Mouse (Mus musculus): ENCODE measurements around the gene Utp15. TPM values are rescaled to one million over a fixed set of nuclear protein-coding genes. Genes with fewer than 3 reads are reported as not detected.

Gene Utp15
- polyA plus RNA-seq, 1 experiment = 0.23 TPM

DNA sequence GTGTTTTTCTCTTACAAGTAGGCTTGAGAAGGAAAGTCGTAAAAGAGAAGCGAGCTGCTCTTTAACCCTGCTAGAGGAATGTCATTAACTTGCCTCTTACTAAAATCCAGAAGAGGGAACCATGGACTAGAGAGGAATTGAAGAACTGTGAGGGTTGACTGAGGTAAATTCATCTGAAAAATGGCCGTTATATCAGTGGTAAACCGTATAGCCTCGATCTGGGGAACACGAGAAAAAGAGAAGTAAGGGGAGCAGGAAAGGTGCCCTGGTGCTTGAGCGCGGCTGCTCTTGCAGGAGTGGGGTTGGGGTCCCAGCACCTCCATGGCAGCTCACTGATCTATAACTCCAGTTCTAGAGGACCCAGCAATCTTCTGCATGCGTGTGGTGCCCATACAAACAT lies 11.2 kb upstream of the Utp15 start:
- Histone ChIP-seq H3K4me1 (ENCODE audit: control insufficient read depth) (peaks cover 12% of the 10 kb centered on the region), H3K36me3 (ENCODE audit: control insufficient read depth) (peaks cover 53% of the 10 kb centered on the region)
- no peak for TF ChIP-seq GATA1 (IDR thresholded peaks at IDR 0.05; ENCODE audit: low read length)
- TF ChIP-seq TAL1 (IDR thresholded peaks at IDR 0.05; ENCODE audit: low read length) = no peak

GRCm38 (mm10) chr13:98264111-98264510 lies 1.3 kb upstream of the Utp15 start:
- Histone ChIP-seq H3K27me3 (ENCODE audit: control insufficient read depth) (no peaks in the 10 kb centered on the region), H3K9me3 (ENCODE audit: control insufficient read depth, low read length) (no peaks in the 10 kb centered on the region), H3K4me3 (replicated peaks) (peak overlapping the region; percentile 98), H3K4me1 (ENCODE audit: control insufficient read depth) (peaks cover 33% of the 10 kb centered on the region), H3K36me3 (ENCODE audit: control insufficient read depth) (peaks cover 32% of the 10 kb centered on the region)
- TF ChIP-seq TAL1 (IDR thresholded peaks at IDR 0.05; ENCODE audit: low read length) (no peak), GATA1 (IDR thresholded peaks at IDR 0.05; ENCODE audit: low read length) (no peak)

More for the DNA sequence above, 11.2 kb upstream of the Utp15 start:
- Histone ChIP-seq H3K4me3 (replicated peaks) (no peak overlapping the region), H3K9me3 (ENCODE audit: control insufficient read depth, low read length) (no peaks in the 10 kb centered on the region), H3K27me3 (ENCODE audit: control insufficient read depth) (no peaks in the 10 kb centered on the region)

GRCm38 (mm10) chr13:98263458-98263987 lies 682 bp upstream of the Utp15 start:
- H3K4me3 ChIP-seq (replicated peaks) = peak overlapping the region; percentile 98
- TF ChIP-seq GATA1 (IDR thresholded peaks at IDR 0.05; ENCODE audit: low read length) (peak; percentile 52; the same call in 1 of the 2 replicates), TAL1 (IDR thresholded peaks at IDR 0.05; ENCODE audit: low read length) (no peak)
- H3K36me3 ChIP-seq (ENCODE audit: control insufficient read depth) = peaks cover 34% of the 10 kb centered on the region
- no peaks in the 10 kb centered on the region for H3K9me3 ChIP-seq (ENCODE audit: control insufficient read depth, low read length)
- H3K27me3 ChIP-seq (ENCODE audit: control insufficient read depth) = no peaks in the 10 kb centered on the region
- H3K4me1 ChIP-seq (ENCODE audit: control insufficient read depth) = peaks cover 33% of the 10 kb centered on the region

DNA sequence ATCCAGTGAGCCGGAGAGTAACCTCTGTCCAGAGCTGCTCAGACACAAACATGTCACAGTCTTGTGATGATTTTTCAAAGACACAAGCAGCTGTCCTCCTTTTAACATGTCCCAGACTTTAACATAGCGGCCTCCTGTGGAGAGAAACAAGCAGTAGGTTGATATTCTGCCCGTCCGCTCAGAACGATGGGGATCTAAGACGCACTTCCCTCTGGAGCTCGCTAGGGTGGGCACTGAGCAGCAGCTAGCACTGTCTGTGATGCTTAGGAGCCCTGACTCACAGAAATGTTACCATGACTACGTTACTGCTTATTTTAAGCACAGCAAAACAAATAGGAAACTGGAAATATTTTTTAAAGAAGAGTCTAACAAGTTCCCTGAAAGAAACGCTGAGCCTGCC lies 7.9 kb downstream of the Utp15 start:
- Histone ChIP-seq H3K4me1 (ENCODE audit: control insufficient read depth) (no peaks in the 10 kb centered on the region), H3K36me3 (ENCODE audit: control insufficient read depth) (peaks cover 87% of the 10 kb centered on the region)

GRCm38 (mm10) chr13:98249594-98249993 lies 13.2 kb downstream of the Utp15 start:
- no peaks in the 10 kb centered on the region for H3K9me3 ChIP-seq (ENCODE audit: control insufficient read depth, low read length)
- TF ChIP-seq GATA1 (IDR thresholded peaks at IDR 0.05; ENCODE audit: low read length) = no peak
- TF ChIP-seq TAL1 (IDR thresholded peaks at IDR 0.05; ENCODE audit: low read length) = no peak
- H3K4me3 ChIP-seq (replicated peaks) = no peak overlapping the region
- no peaks in the 10 kb centered on the region for H3K4me1 ChIP-seq (ENCODE audit: control insufficient read depth)
- peaks cover 73% of the 10 kb centered on the region for H3K36me3 ChIP-seq (ENCODE audit: control insufficient read depth)
- H3K27me3 ChIP-seq (ENCODE audit: control insufficient read depth) = no peaks in the 10 kb centered on the region

More for the DNA sequence above, 7.9 kb downstream of the Utp15 start:
- Histone ChIP-seq H3K9me3 (ENCODE audit: control insufficient read depth, low read length) (no peaks in the 10 kb centered on the region), H3K27me3 (ENCODE audit: control insufficient read depth) (no peaks in the 10 kb centered on the region), H3K4me3 (replicated peaks) (no peak overlapping the region)
- TF ChIP-seq TAL1 (IDR thresholded peaks at IDR 0.05; ENCODE audit: low read length) (no peak), GATA1 (IDR thresholded peaks at IDR 0.05; ENCODE audit: low read length) (no peak)

- peaks cover 35% of the 10 kb centered on the region for H3K36me3 ChIP-seq (ENCODE audit: control insufficient read depth)
These were observed 17.5 kb downstream of the Utp15 start for GRCm38 (mm10) chr13:98245386-98245785.

DNA sequence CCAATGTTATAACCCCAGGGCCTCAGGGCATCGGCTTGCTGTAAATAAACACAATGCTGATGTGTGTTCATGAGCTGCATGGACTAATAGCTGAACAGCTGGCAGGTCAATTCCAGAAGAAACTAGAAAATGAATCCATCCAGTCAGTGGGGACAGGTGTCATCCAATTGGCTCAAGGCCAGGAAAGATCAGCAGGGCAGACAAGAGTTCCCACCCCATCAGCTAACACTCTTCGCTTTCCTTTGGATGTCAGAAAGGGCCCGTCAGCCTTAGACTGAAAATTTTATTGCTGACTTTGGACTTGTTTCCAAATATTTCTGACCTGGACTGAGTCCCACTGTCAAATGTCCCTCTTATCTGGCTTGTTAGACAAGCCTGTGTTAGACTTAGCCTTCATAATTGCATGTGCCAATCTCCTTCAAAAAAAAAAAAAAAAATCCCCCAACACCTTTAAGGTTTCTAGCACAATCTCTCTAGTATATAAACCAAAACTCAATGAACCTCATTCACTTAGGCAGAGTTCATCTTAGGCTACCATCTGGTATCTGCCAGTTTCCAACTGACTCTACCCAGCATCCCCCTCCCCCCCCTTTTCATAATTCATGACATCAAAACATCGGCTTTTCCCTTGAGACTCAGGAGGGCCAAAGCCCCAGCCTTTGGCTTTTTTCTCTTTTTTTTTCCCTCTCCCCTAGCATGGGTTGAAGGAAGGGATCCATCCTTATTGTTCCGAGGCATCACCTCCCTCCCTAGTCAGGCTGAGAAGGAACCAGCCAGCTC lies 18.1 kb downstream of the Utp15 start:
- Histone ChIP-seq H3K27me3 (ENCODE audit: control insufficient read depth) (no peaks in the 10 kb centered on the region), H3K36me3 (ENCODE audit: control insufficient read depth) (peaks cover 29% of the 10 kb centered on the region), H3K4me1 (ENCODE audit: control insufficient read depth) (no peaks in the 10 kb centered on the region), H3K9me3 (ENCODE audit: control insufficient read depth, low read length) (no peaks in the 10 kb centered on the region), H3K4me3 (replicated peaks) (no peak overlapping the region)
- TF ChIP-seq GATA1 (IDR thresholded peaks at IDR 0.05; ENCODE audit: low read length) (no peak), TAL1 (IDR thresholded peaks at IDR 0.05; ENCODE audit: low read length) (no peak)

More at GRCm38 (mm10) chr13:98245386-98245785, 17.5 kb downstream of the Utp15 start:
- no peaks in the 10 kb centered on the region for H3K9me3 ChIP-seq (ENCODE audit: control insufficient read depth, low read length)
- no peak overlapping the region for H3K4me3 ChIP-seq (replicated peaks)
- no peaks in the 10 kb centered on the region for H3K27me3 ChIP-seq (ENCODE audit: control insufficient read depth)
- no peaks in the 10 kb centered on the region for H3K4me1 ChIP-seq (ENCODE audit: control insufficient read depth)
- TF ChIP-seq TAL1 (IDR thresholded peaks at IDR 0.05; ENCODE audit: low read length) (no peak), GATA1 (IDR thresholded peaks at IDR 0.05; ENCODE audit: low read length) (no peak)

GRCm38 (mm10) chr13:98241531-98242282 lies 21.1 kb downstream of the Utp15 start:
- Histone ChIP-seq H3K36me3 (ENCODE audit: control insufficient read depth) (peaks cover 3% of the 10 kb centered on the region; the same call in 1 of the 2 replicates), H3K27me3 (ENCODE audit: control insufficient read depth) (peaks cover 2% of the 10 kb centered on the region; the same call in 1 of the 2 replicates), H3K4me3 (replicated peaks) (no peak overlapping the region), H3K9me3 (ENCODE audit: control insufficient read depth, low read length) (no peaks in the 10 kb centered on the region), H3K4me1 (ENCODE audit: control insufficient read depth) (no peaks in the 10 kb centered on the region)
- TF ChIP-seq GATA1 (IDR thresholded peaks at IDR 0.05; ENCODE audit: low read length) = no peak
- TF ChIP-seq TAL1 (IDR thresholded peaks at IDR 0.05; ENCODE audit: low read length) = no peak

All from erythroblast, embryonic 14.5 days (primary cell).